Mouse (Mus musculus): ENCODE results near the gene Fam205a1. TPM values are rescaled to one million over a fixed set of nuclear protein-coding genes. Genes with fewer than 3 reads are reported as not detected.

The Fam205a1 gene
- polyA plus RNA-seq, 1 experiment = 0.23 TPM

Other genes with a start within 250 kb of the Fam205a1 start
- not detected in 2 replicates for gene Gm10591, start 241.7 kb downstream of the Fam205a1 start, polyA plus RNA-seq (2012; rRNA removed)
- gene Gm2564, start 224.2 kb downstream of the Fam205a1 start, polyA plus RNA-seq (2012; rRNA removed) = 1.3 and 1.6 TPM in 2 replicates
- gene Ccl27b, start 198.6 kb downstream of the Fam205a1 start, polyA plus RNA-seq (2012; rRNA removed) = 25.3 and 29.0 TPM in 2 replicates
- gene Il11ra2, start 192.0 kb downstream of the Fam205a1 start, polyA plus RNA-seq (2012; rRNA removed) = 0.19 and 0.50 TPM in 2 replicates
- 1.5 and 1.9 TPM in 2 replicates for gene 4930578G10Rik, start 118.3 kb downstream of the Fam205a1 start, polyA plus RNA-seq (2012; rRNA removed)
- gene Ccl19, start 97.3 kb downstream of the Fam205a1 start, polyA plus RNA-seq (2012; rRNA removed) = 0.98 and 1.7 TPM in 2 replicates
- 0.19 and 0.40 TPM in 2 replicates for gene Ccl21a, start 79.9 kb downstream of the Fam205a1 start, polyA plus RNA-seq (2012; rRNA removed)
- 0.13 and 0.23 TPM in 2 replicates for gene Gm12394, start 2.9 kb upstream of the Fam205a1 start, polyA plus RNA-seq (2012; rRNA removed)
- gene Fam205c, start 20.3 kb upstream of the Fam205a1 start, polyA plus RNA-seq (2012; rRNA removed) = 0.15 TPM in 1 of 2 replicates, not detected in the other
- 282 and 292 TPM in 2 replicates for gene Phf24, start 62.8 kb upstream of the Fam205a1 start, polyA plus RNA-seq (2012; rRNA removed)
- 96.0 and 107 TPM in 2 replicates for gene Dnajb5, start 95.9 kb upstream of the Fam205a1 start, polyA plus RNA-seq (2012; rRNA removed)
- gene 1700022I11Rik, start 115.7 kb upstream of the Fam205a1 start, polyA plus RNA-seq (2012; rRNA removed) = not detected in 2 replicates
- 171 and 176 TPM in 2 replicates for gene Vcp, start 146.6 kb upstream of the Fam205a1 start, polyA plus RNA-seq (2012; rRNA removed)
- 25.0 and 28.4 TPM in 2 replicates for gene Fancg, start 156.6 kb upstream of the Fam205a1 start, polyA plus RNA-seq (2012; rRNA removed)
- 21.0 and 21.9 TPM in 2 replicates for gene Pigo, start 171.9 kb upstream of the Fam205a1 start, polyA plus RNA-seq (2012; rRNA removed)
- 128 and 132 TPM in 2 replicates for gene Stoml2, start 177.8 kb upstream of the Fam205a1 start, polyA plus RNA-seq (2012; rRNA removed)
- gene Fam214b, start 192.3 kb upstream of the Fam205a1 start, polyA plus RNA-seq (2012; rRNA removed) = 28.5 and 29.2 TPM in 2 replicates
- 66.7 and 77.8 TPM in 2 replicates for gene Unc13b, start 205.1 kb upstream of the Fam205a1 start, polyA plus RNA-seq (2012; rRNA removed)